In the genomic region with DNA sequence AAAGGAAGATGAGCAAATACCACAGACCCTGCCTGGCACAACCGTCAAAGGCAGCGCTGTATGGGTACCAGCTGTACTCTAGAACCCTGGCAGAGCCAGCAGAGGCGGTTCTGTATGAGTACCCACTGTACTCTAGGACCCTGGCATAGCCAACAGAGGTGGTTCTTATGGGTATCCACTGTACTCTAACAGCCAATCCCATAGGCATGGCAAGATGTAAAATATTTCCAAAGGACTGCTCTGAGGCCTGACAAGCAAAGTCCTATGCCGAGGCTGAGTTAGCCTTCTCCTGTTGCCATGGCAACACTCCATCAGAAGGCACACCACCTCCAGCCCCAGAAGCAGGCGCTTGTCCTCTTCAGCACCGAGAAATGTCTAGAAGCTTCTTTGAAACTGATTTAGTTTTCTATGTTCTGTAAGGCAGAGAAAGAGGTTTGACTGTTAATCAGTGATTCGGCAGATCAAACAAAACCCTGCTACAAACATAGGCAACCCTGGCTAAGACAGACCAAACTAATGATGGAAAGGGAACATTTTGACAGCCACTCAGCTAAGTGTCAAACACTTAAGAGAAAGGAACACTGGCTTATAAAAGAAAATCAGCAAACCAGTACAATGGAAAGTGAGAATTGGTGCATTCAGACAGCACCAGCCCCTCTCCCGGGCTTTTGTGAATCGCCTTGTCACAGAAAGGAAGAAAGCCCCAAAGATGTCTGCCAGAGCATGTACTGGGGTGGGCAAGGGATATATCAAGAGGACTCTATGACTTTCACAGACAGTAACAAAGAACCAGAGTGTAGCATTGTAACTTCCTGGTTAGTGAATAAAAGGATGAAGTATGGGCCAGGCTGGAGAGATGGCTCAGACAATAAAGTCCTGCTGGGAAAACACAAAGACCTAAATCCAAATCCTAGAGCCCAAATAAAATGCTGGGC, we compare ENCODE assay signal across 12 mouse cellular contexts.
A peak's percentile ranks its signal among the peaks of the same experiment; 100 is the strongest.
DNase-seq lines count a peak whose midpoint lies in the region; ATAC-seq and TF ChIP-seq lines count a peak whose summit lies in the region.
"Had no signal": no experiment of that assay in that cellular context is flagged by ENCODE, and none has a peak within 500 bp of the region (broad histone marks: within the 10 kb centered on the region; RNA-seq: fewer than 3 reads in every experiment).

No protein-coding gene starts in this region.

- 53% methylated on average over 9 of the region's 9 CpGs for WGBS in lung, embryonic 14.5 days
- WGBS in forebrain, embryonic 11.5 days: 48% methylated on average over 9 of the region's 9 CpGs
- 41% methylated on average over 9 of the region's 9 CpGs for WGBS in hindbrain, embryonic 16.5 days
- 43% methylated on average over 9 of the region's 9 CpGs for WGBS in neural tube, embryonic 15.5 days

- H3K36me3 ChIP-seq in lung, embryonic 14.5 days (ENCODE audit: insufficient read depth): no peaks in the 10 kb centered on the region
- H3K36me3 ChIP-seq in forebrain, embryonic 11.5 days (ENCODE audit: control insufficient read depth, insufficient read depth, low read length): no peaks in the 10 kb centered on the region
- H3K36me3 ChIP-seq in hindbrain, embryonic 16.5 days (ENCODE audit: control insufficient read depth, insufficient read depth, low read length): no peaks in the 10 kb centered on the region
- H3K36me3 ChIP-seq in neural tube, embryonic 15.5 days: no peaks in the 10 kb centered on the region

- peak; percentile 25 for DNase-seq in lung, embryonic 14.5 days
- no peak for DNase-seq in lung, postnatal 14 days
- no peak for DNase-seq in forebrain, embryonic 11.5 days (ENCODE audit: low spot score)
- no peak for DNase-seq in spleen, postnatal 10 days (ENCODE audit: low spot score in 2 of 2)
- DNase-seq in spleen, adult 18-20 months: no peak
- no peak for DNase-seq in cerebellum, postnatal 25 days
- DNase-seq: adrenal gland, postnatal 36 days; thymus, postnatal 14 days had no signal

- H3K9me3 ChIP-seq in lung, embryonic 14.5 days (ENCODE audit: low read depth, low read length): no peaks in the 10 kb centered on the region
- no peaks in the 10 kb centered on the region for H3K9me3 ChIP-seq in forebrain, embryonic 11.5 days (ENCODE audit: control insufficient read depth, low read length)
- no peaks in the 10 kb centered on the region for H3K9me3 ChIP-seq in hindbrain, embryonic 16.5 days (ENCODE audit: control insufficient read depth, low read length)
- no peaks in the 10 kb centered on the region for H3K9me3 ChIP-seq in neural tube, embryonic 15.5 days (replicated peaks)

- no peak overlapping the region for H3K4me2 ChIP-seq in lung, embryonic 14.5 days
- H3K4me2 ChIP-seq in forebrain, embryonic 11.5 days (ENCODE audit: low read depth, low read length, severe bottlenecking): no peak overlapping the region
- H3K4me2 ChIP-seq in hindbrain, embryonic 16.5 days (ENCODE audit: low read length): no peak overlapping the region
- no peak overlapping the region for H3K4me2 ChIP-seq in neural tube, embryonic 15.5 days
- H3K4me2 ChIP-seq: liver, embryonic 11.5 days had no signal

- peak; percentile 24; the same call in 1 of the 2 replicates for ATAC-seq in lung, embryonic 14.5 days (ENCODE audit: insufficient read depth)
- ATAC-seq in forebrain, embryonic 11.5 days (replicated peaks; ENCODE audit: low FRiP score): peak; percentile 57
- peak; percentile 90 for ATAC-seq in hindbrain, embryonic 16.5 days
- peak; percentile 84 for ATAC-seq in neural tube, embryonic 15.5 days (ENCODE audit: low FRiP score)

- no peak overlapping the region for H3K27ac ChIP-seq in lung, embryonic 14.5 days (ENCODE audit: low read depth)
- no peak overlapping the region for H3K27ac ChIP-seq in forebrain, embryonic 11.5 days (ENCODE audit: low read depth, low read length)
- H3K27ac ChIP-seq in hindbrain, embryonic 16.5 days (ENCODE audit: low read depth, low read length): peak overlapping the region; percentile 30
- peak overlapping the region; percentile 54 for H3K27ac ChIP-seq in neural tube, embryonic 15.5 days (replicated peaks)
- H3K27ac ChIP-seq: kidney, postnatal 0 days had no signal

- no peaks in the 10 kb centered on the region for H3K27me3 ChIP-seq in lung, embryonic 14.5 days (ENCODE audit: insufficient read depth, low read length)
- no peaks in the 10 kb centered on the region for H3K27me3 ChIP-seq in forebrain, embryonic 11.5 days (ENCODE audit: control insufficient read depth, insufficient read depth, low read length)
- no peaks in the 10 kb centered on the region for H3K27me3 ChIP-seq in hindbrain, embryonic 16.5 days (replicated peaks; ENCODE audit: control insufficient read depth, insufficient read depth, low read length)
- no peaks in the 10 kb centered on the region for H3K27me3 ChIP-seq in neural tube, embryonic 15.5 days (replicated peaks)

- H3K9ac ChIP-seq in lung, embryonic 14.5 days: no peak overlapping the region
- H3K9ac ChIP-seq in forebrain, embryonic 11.5 days (ENCODE audit: low read length): no peak overlapping the region
- no peak overlapping the region for H3K9ac ChIP-seq in hindbrain, embryonic 16.5 days (ENCODE audit: low read depth, low read length)
- H3K9ac ChIP-seq in neural tube, embryonic 15.5 days (replicated peaks): no peak overlapping the region

- no peak for TF ChIP-seq CTCF in lung, embryonic 14.5 days (IDR thresholded peaks at IDR 0.05; ENCODE audit: low read depth)

- H3K4me1 ChIP-seq in lung, embryonic 14.5 days (ENCODE audit: insufficient read depth): no peaks in the 10 kb centered on the region
- peaks cover 2% of the 10 kb centered on the region; the same call in 1 of the 2 replicates for H3K4me1 ChIP-seq in forebrain, embryonic 11.5 days (replicated peaks; ENCODE audit: control insufficient read depth, insufficient read depth, low read length)
- peaks cover 8% of the 10 kb centered on the region; the same call in 1 of the 2 replicates for H3K4me1 ChIP-seq in hindbrain, embryonic 16.5 days (ENCODE audit: control insufficient read depth, insufficient read depth, low read depth, low read length)
- H3K4me1 ChIP-seq in neural tube, embryonic 15.5 days: peaks cover 15% of the 10 kb centered on the region

- no peak overlapping the region for H3K4me3 ChIP-seq in lung, embryonic 14.5 days (ENCODE audit: low read depth, low read length)
- H3K4me3 ChIP-seq in forebrain, embryonic 11.5 days (ENCODE audit: low read depth, low read length): no peak overlapping the region
- H3K4me3 ChIP-seq in hindbrain, embryonic 16.5 days (ENCODE audit: low read length): no peak overlapping the region
- H3K4me3 ChIP-seq in neural tube, embryonic 15.5 days (replicated peaks): no peak overlapping the region

Comparison
In these comparisons a context has a peak if more than half of its experiments do, and no peak if none do; other contexts are left out.
1. ATAC-seq: peak in every context shown above with its lines; median percentile 90 in hindbrain, embryonic 16.5 days; 84 in neural tube, embryonic 15.5 days; 57 in forebrain, embryonic 11.5 days; 24 in lung, embryonic 14.5 days.
2. H3K27ac ChIP-seq: peak in hindbrain, embryonic 16.5 days (single experiment) and neural tube, embryonic 15.5 days (single experiment); none in lung, embryonic 14.5 days (single experiment) and forebrain, embryonic 11.5 days (single experiment).